Mouse (Mus musculus) limb, embryonic 11.5 days (tissue): Measurements from ENCODE around the gene Lrp5. TPM values are rescaled to one million over a fixed set of nuclear protein-coding genes. Genes with fewer than 3 reads are reported as not detected.
A peak's percentile ranks its signal among the peaks of the same experiment; 100 is the strongest.

Experiments used
- ATAC-seq: fragments of 200-750 bp; cut with Nextera tagmentation; 2 replicates; pipeline ENCODE4 v1.8.0; 2017; ENCODE audit warnings: low read depth; ENCODE audit not compliant: insufficient number of reproducible peaks, low FRiP score, low TSS enrichment
- DNase-seq: peaks from one replicate; pipeline ENCODE4 v3.0.0-alpha.2; 2015; ENCODE audit warnings: low spot score
- H3K27ac ChIP-seq: fragments of 300-500 bp; sonication (generic); replicated peaks from 2 replicates; pipeline ENCODE4 v1.5.1; 2014; ENCODE audit warnings: low read depth, mild to moderate bottlenecking, low read length
- H3K27me3 ChIP-seq: fragments of 300-500 bp; sonication (generic); 2 replicates; pipeline ENCODE4 v1.6.1; 2014; ENCODE audit warnings: mild to moderate bottlenecking, low read length, mixed read lengths; ENCODE audit not compliant: control insufficient read depth, insufficient read depth
- H3K36me3 ChIP-seq: fragments of 300-500 bp; sonication (generic); 2 replicates; pipeline ENCODE4 v1.6.1; 2014; ENCODE audit warnings: mild to moderate bottlenecking, low read length, moderate library complexity, mixed read lengths; ENCODE audit not compliant: control insufficient read depth, insufficient read depth
- H3K4me1 ChIP-seq: fragments of 300-500 bp; sonication (generic); 2 replicates; pipeline ENCODE4 v1.6.1; 2014; ENCODE audit warnings: low read length, mixed read lengths; ENCODE audit not compliant: control insufficient read depth, insufficient read depth
- H3K4me2 ChIP-seq: fragments of 300-500 bp; sonication (generic); 2 replicates; pipeline ENCODE4 v1.6.1; 2014; ENCODE audit warnings: low read depth, mild to moderate bottlenecking, moderate library complexity; ENCODE audit not compliant: severe bottlenecking
- H3K4me3 ChIP-seq: fragments of 300-500 bp; sonication (generic); 2 replicates; pipeline ENCODE4 v1.5.1; 2014; ENCODE audit warnings: low read depth, low read length
- H3K9ac ChIP-seq: fragments of 300-500 bp; sonication (generic); 2 replicates; pipeline ENCODE4 v1.6.1; 2014; ENCODE audit warnings: mild to moderate bottlenecking, low read length
- H3K9me3 ChIP-seq: fragments of 300-500 bp; sonication (generic); 2 replicates; pipeline ENCODE4 v1.6.1; 2016; ENCODE audit warnings: low read length; ENCODE audit not compliant: control insufficient read depth
- WGBS: fragments of 180-500 bp; shearing (Covaris S2); extraction: QIAGEN DNeasy Blood & Tissue Kit; methylation state at CpG from one replicate; pipeline ENCODE4 v1.1.7; 2014; 5-methylcytosine and 5-hydroxymethylcytosine counted together
- polyA plus RNA-seq: library from polyadenylated mRNA; unstranded; fragments of >200 nt; fragmentation: Nextera tagmentation; extraction: Ambion mirVana; gene quantifications from 2 replicates; pipeline ENCODE4 v1.2.1, GENCODE M21; 2014

The Lrp5 gene
- polyA plus RNA-seq = 7.2 and 7.9 TPM in 2 replicates

GRCm38 (mm10) chr19:3686215-3686894 lies at the start of gene Lrp5:
Lrp5 (minus strand) TSS chr19:3686564.
- H3K4me2 ChIP-seq = peak within 1 kb of the TSS; percentile 98
- no peak for ATAC-seq
- H3K4me1 ChIP-seq = peaks cover 29% of the 10 kb centered on the region
- H3K27ac ChIP-seq = peak within 1 kb of the TSS; percentile 91
- H3K27me3 ChIP-seq = no peaks in the 10 kb centered on the region
- DNase-seq = peak; percentile 70
- no peaks in the 10 kb centered on the region for H3K9me3 ChIP-seq
- H3K4me3 ChIP-seq = peak within 1 kb of the TSS; percentile 98
- H3K9ac ChIP-seq = peak within 1 kb of the TSS; percentile 97
- 2% methylated on average over 34 of the region's 83 CpGs for WGBS
- no peaks in the 10 kb centered on the region; the same call in 1 of the 2 replicates for H3K36me3 ChIP-seq

- Histone ChIP-seq H3K4me2 (no peak overlapping the region), H3K36me3 (no peaks in the 10 kb centered on the region), H3K9ac (no peak overlapping the region), H3K27ac (no peak overlapping the region), H3K4me3 (no peak overlapping the region), H3K27me3 (no peaks in the 10 kb centered on the region), H3K4me1 (no peaks in the 10 kb centered on the region), H3K9me3 (no peaks in the 10 kb centered on the region)
- WGBS = 88% methylated on average over 3 of the region's 3 CpGs
- ATAC-seq (no peak), DNase-seq (no peak)
Measured at GRCm38 (mm10) chr19:3736001-3736400, 49.6 kb upstream of the Lrp5 start.

- Histone ChIP-seq H3K4me2 (no peak overlapping the region), H3K27me3 (no peaks in the 10 kb centered on the region), H3K27ac (no peak overlapping the region), H3K4me3 (no peak overlapping the region), H3K9ac (no peak overlapping the region), H3K9me3 (no peaks in the 10 kb centered on the region), H3K4me1 (no peaks in the 10 kb centered on the region), H3K36me3 (no peaks in the 10 kb centered on the region)
- ATAC-seq (no peak), DNase-seq (no peak)
- 82% methylated on average over 7 of the region's 7 CpGs for WGBS
Measured at GRCm38 (mm10) chr19:3730781-3731646, 44.6 kb upstream of the Lrp5 start.

GRCm38 (mm10) chr19:3728901-3729300 lies 42.5 kb upstream of the Lrp5 start:
- DNase-seq = no peak
- no peak overlapping the region for H3K4me2 ChIP-seq
- no peak overlapping the region for H3K4me3 ChIP-seq
- no peaks in the 10 kb centered on the region for H3K27me3 ChIP-seq
- no peaks in the 10 kb centered on the region for H3K36me3 ChIP-seq
- H3K9me3 ChIP-seq = 0 out of 2 replicates have a peak, but pooled peaks cover under 1% of the 10 kb centered on the region
- WGBS = 69% methylated on average over 2 of the region's 2 CpGs
- no peak overlapping the region for H3K9ac ChIP-seq
- no peak for ATAC-seq
- H3K27ac ChIP-seq = no peak overlapping the region
- no peaks in the 10 kb centered on the region for H3K4me1 ChIP-seq

- H3K9me3 ChIP-seq = 0 out of 2 replicates have a peak, but pooled peaks cover 2% of the 10 kb centered on the region
- H3K4me2 ChIP-seq = no peak overlapping the region
- no peaks in the 10 kb centered on the region for H3K4me1 ChIP-seq
- no peaks in the 10 kb centered on the region for H3K36me3 ChIP-seq
- WGBS = 26% methylated on average over 1 of the region's 1 CpGs
- no peak overlapping the region for H3K27ac ChIP-seq
- ATAC-seq = no peak
- peak; percentile 81 for DNase-seq
- H3K9ac ChIP-seq = no peak overlapping the region
- no peaks in the 10 kb centered on the region for H3K27me3 ChIP-seq
- H3K4me3 ChIP-seq = no peak overlapping the region
Measured at GRCm38 (mm10) chr19:3724779-3725178, 38.4 kb upstream of the Lrp5 start.

GRCm38 (mm10) chr19:3723904-3724303 lies 37.5 kb upstream of the Lrp5 start:
- H3K9me3 ChIP-seq = 0 out of 2 replicates have a peak, but pooled peaks cover 2% of the 10 kb centered on the region
- no peak overlapping the region for H3K27ac ChIP-seq
- no peak overlapping the region for H3K4me3 ChIP-seq
- H3K9ac ChIP-seq = no peak overlapping the region
- 78% methylated on average over 4 of the region's 4 CpGs for WGBS
- H3K27me3 ChIP-seq = no peaks in the 10 kb centered on the region
- DNase-seq (peak; percentile 58), ATAC-seq (no peak)
- H3K4me1 ChIP-seq = peaks cover 7% of the 10 kb centered on the region; the same call in 1 of the 2 replicates
- H3K36me3 ChIP-seq = no peaks in the 10 kb centered on the region
- no peak overlapping the region for H3K4me2 ChIP-seq

GRCm38 (mm10) chr19:3723170-3723569 lies 36.8 kb upstream of the Lrp5 start:
- DNase-seq (no peak), ATAC-seq (no peak)
- H3K4me3 ChIP-seq = no peak overlapping the region
- 0 out of 2 replicates have a peak, but pooled peaks cover 2% of the 10 kb centered on the region for H3K9me3 ChIP-seq
- no peak overlapping the region for H3K9ac ChIP-seq
- H3K27me3 ChIP-seq = no peaks in the 10 kb centered on the region
- 93% methylated on average over 9 of the region's 9 CpGs for WGBS
- H3K36me3 ChIP-seq = 0 out of 2 replicates have a peak, but pooled peaks cover 2% of the 10 kb centered on the region
- H3K27ac ChIP-seq = no peak overlapping the region
- H3K4me2 ChIP-seq = no peak overlapping the region
- peaks cover 9% of the 10 kb centered on the region; the same call in 1 of the 2 replicates for H3K4me1 ChIP-seq

- H3K27ac ChIP-seq = no peak overlapping the region
- ATAC-seq = peak; percentile 57
- 1% methylated on average over 27 of the region's 27 CpGs for WGBS
Measured at GRCm38 (mm10) chr19:3719362-3719891, 33.1 kb upstream of the Lrp5 start.

More at GRCm38 (mm10) chr19:3719362-3719891, 33.1 kb upstream of the Lrp5 start:
- Histone ChIP-seq H3K4me3 (peak overlapping the region; percentile 28), H3K4me1 (peaks cover 9% of the 10 kb centered on the region; the same call in 1 of the 2 replicates), H3K9me3 (0 out of 2 replicates have a peak, but pooled peaks cover 2% of the 10 kb centered on the region), H3K27me3 (no peaks in the 10 kb centered on the region), H3K36me3 (peaks cover 11% of the 10 kb centered on the region), H3K9ac (peak overlapping the region; percentile 27; the same call in 1 of the 2 replicates), H3K4me2 (peak overlapping the region; percentile 67)
- DNase-seq = peak; percentile 73
